Mouse (Mus musculus) gastrocnemius, adult 8-10 months (tissue): ENCODE data around the gene Calcoco2. TPM values are rescaled to one million over a fixed set of nuclear protein-coding genes. Genes with fewer than 3 reads are reported as not detected.
"Not testable (repeated sequence)": the region's sequence is repeated elsewhere in the genome, so short reads cannot be mapped to it uniquely, and the experiment has no call there.

Source experiments
- DNase-seq, 2 experiments: peaks; one replicate each; pipeline ENCODE4 v3.0.0; 2022; ENCODE audit warnings: low spot score in 2 of 2
- total RNA-seq, 4 experiments: library from RNA; stranded (reverse); gene quantifications; 2 replicates each; pipeline ENCODE4 v1.2.4; 2022

Calcoco2 gene
- not detected for total RNA-seq

- no peak for DNase-seq
These were observed at the start of gene Calcoco2 for GRCm38 (mm10) chr11:96111751-96112150. Gene Calcoco2 (minus strand): TSS chr11:96111964.

DNA sequence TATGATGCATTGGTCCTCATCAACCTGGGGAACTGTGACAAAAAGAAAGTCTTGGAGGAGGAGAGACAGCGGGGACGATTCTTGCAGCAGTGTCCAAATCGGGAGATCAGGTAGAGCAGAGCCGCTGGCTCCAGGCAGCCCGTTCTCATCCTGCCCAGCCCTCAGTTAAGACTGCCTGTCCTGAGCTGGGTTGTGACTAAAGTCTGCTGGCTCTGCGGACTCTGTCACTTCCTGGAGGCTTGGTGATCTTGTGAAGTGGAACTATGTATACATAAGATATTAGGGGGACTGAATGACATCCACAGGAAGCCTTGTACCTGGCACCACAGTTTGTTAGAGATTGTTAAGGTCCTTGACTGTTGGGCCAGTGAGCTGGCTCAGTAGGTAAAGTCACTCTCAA, 35.7 kb upstream of the Calcoco2 start:
- DNase-seq = no peak

GRCm38 (mm10) chr11:96145622-96146270, 34.0 kb upstream of the Calcoco2 start:
- DNase-seq = peak; percentile 8 to 13

GRCm38 (mm10) chr11:96143766-96144165, 32.0 kb upstream of the Calcoco2 start:
- DNase-seq = no peak

DNA sequence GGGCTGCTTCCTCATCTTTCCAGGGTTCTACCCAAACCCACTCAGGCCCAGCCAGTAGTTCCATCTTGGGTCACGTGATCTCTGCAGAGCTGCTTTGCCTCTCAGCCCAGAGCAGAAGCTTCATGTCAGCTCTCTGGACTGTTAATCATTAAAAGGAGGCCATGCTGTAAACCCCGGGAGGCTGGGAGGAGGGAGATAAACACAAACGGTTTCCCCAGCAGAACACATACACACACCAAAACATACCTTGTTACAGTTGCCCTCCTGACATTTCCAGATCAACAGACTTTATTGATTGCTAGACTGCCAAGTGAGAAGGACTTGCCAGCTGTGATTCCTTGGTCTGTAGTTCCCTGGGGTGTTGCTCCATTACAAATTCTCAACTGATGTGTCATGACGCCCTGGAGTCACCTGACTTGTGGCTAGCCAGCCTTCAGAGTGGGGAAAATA, 29.0 kb upstream of the Calcoco2 start:
- no peak for DNase-seq

DNA sequence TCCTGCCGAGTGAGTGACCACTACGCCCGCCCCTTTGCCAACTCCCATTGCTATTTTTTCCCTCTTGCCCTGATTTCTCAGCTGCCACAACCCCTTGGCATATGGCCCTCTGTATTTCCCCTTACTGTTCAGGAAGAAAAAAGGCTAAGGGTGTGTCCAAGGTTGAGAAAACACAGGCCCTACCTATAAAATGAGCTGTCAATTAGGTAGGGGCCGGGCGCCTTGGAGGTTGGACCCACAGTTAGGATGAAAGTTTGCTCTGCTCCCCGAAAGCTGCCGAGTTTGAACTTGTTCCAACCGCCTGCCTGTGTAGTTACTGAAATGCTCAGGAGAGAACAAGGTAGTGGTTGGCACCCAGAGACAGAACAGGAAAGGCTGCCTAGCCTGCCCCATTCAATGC, 24.1 kb upstream of the Calcoco2 start:
- no peak for DNase-seq

DNA sequence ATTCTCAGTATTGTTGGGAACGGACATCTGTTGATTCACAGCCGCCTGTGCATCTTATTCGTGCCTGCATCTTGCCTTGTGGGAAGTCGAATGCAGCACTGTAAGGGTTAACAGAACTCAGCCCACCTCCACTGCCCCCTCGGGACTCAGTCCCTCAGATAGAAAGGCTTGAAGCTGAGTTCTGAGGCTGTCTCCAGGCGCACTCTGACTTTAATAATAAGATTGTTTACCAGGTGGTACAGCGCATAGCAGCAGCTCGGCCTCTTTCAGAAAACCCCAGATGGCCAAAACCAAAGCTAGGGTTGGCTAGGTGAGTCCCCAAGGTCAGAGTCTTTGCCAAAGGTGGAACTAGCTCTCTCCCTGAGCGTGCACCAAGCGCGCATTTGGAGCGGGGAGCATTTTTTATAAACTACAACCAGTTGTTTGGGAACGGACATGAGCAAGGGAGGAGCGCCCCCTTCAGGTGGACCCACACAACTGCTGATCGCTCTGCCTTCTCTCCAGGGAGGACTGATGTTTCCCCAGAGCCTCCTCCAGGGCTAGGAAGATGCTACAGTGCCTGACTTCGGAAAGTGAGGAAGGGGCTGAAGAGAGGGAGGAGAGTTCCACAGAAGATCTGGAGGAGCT, 21.6 kb upstream of the Calcoco2 start, which contains the start of gene Ttll6:
Gene Ttll6 (plus strand): TSS at position 548 of the 627 bp plus-strand sequence.
- DNase-seq = peak in 1 of 2 experiments; percentile 9

- DNase-seq = no peak
These were observed 18.8 kb upstream of the Calcoco2 start for GRCm38 (mm10) chr11:96130606-96131005.

DNA sequence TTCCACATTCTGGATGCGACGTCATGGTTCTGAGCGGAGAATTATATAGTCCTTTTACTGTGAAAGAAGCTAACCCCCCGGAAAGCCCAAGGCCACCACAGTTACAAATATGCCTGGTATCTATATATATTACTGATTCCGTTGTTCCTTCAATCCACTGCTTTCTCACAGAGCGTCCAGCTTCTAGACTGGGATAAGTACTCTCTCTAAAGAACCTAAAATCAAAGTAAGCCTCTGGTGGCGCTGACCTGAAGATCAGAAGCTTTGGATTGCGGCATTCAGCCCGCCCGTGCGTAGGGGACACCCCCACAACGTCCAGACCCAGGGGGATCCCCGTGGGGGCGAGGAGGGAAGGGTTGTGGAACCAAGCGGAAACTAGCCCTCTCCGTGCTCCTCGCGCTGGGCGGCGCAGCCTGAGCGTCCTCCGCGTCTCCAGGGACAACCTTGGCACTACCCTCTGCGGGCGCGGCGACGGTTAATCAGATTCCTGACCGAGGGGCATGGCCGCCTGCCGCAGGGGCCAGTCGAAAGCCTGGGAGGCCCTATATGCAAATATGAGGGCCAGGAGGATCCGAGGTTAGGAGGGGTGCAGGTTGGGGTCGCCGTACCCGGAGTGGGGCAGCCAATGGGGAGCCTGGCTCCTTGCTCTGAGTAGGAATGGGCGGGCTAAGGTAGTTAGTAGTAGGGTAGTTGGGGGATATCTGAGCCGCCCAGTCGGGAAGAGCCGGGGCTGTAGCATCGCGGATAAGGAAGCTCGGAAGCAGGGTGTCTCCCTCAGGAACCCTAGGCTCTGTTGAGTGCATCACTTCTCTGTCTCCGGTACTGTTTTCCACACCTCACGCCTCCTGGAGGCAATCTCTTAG, 12.5 kb upstream of the Calcoco2 start:
- no peak for DNase-seq

- not testable (repeated sequence) for DNase-seq
These were observed 11.0 kb upstream of the Calcoco2 start for GRCm38 (mm10) chr11:96122806-96123205.

GRCm38 (mm10) chr11:96119401-96119800, 7.6 kb upstream of the Calcoco2 start:
- DNase-seq = no peak

DNA sequence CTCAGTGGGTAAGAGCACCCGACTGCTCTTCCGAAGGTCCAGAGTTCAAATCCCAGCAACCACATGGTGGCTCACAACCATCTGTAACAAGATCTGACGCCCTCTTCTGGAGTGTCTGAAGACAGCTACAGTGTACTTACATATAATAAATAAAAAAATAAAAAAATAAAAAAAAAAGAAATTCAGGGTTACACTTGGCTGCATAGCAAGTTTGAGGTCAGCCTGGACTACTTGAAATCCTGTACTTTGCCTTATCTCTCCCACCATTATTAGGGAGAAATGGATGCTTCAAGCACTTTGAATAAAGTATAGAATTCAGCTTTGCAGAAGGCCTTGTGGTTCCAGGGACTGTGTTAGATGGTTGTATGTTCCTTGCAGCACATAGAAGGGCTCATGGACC, 5.2 kb upstream of the Calcoco2 start:
- DNase-seq = not testable (repeated sequence)

GRCm38 (mm10) chr11:96116116-96116515, 4.4 kb upstream of the Calcoco2 start:
- DNase-seq = no peak

- no peak for DNase-seq
These were observed 3.7 kb upstream of the Calcoco2 start for GRCm38 (mm10) chr11:96115416-96115815.

DNA sequence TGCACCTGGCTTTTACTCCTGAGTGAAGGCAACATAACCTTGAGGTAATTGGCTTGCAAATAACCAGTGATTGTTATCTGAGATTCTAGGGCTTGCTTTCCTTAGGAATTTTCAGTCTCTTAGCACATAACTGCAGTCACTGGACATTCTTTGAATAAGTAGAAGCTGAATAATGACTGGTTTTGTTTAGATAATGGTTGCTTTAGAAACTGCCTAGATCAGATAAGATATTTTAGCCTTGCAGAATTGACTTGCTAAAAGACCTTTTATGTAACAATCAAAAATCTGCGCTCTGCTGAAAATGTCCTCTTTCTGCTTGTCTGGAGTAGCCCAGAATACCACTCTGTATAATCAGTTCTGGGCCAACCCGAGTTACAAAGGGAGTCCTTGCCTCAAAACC, 2.3 kb upstream of the Calcoco2 start:
- no peak for DNase-seq

- DNase-seq = not testable (repeated sequence)
These were observed 814 bp downstream of the Calcoco2 start for GRCm38 (mm10) chr11:96110950-96111349.

- DNase-seq = no peak
These were observed 3.4 kb downstream of the Calcoco2 start for GRCm38 (mm10) chr11:96108376-96108775.

DNA sequence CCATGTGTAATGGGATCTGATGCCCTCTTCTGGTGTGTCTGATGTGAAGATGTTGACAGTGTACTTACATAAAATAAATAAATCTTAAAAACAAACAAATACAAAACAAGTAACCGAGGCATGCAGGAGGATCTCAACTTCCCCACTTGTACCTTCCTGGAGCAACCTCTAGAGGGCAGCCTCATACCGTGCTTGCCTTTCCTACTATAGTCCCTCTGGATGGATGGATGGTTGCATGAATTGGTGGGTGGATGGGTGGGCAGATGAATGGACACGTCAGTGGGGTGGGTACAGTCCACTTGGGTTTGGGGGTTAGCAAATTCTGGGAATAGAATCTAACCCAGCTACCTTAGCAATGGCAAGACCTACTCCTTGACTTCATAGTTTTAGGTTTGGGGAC, 18.4 kb downstream of the Calcoco2 start:
- DNase-seq = peak; percentile 14 to 27

DNA sequence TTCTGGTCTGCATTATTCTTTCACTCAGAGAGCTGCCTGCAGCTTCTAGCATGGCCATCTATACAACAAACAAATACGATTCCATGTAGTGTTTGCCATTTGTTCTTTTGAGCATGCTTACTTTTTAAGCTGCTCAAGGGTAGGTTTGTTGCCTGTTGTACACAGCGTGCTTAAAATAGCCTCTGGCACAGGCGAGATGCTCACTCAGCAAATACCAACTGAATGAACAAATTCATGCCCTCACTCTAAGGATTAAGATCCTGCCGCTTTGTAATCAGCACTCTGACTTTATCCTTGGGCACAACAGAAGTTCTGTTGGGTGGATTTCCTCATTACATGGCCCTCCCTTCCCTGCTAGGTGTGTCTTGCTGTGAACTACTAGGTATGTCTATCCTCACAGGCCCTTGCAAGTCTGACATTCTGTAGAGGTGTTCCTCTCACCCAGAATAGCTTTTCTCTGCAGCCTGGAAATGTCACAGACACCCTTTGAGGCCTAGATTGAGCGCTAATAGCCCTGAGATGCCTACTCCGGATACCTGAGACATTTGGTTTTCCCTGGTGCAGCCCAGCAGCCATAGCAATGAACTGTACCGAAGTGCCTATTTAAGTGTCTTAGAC, 19.0 kb downstream of the Calcoco2 start:
- no peak for DNase-seq

DNA sequence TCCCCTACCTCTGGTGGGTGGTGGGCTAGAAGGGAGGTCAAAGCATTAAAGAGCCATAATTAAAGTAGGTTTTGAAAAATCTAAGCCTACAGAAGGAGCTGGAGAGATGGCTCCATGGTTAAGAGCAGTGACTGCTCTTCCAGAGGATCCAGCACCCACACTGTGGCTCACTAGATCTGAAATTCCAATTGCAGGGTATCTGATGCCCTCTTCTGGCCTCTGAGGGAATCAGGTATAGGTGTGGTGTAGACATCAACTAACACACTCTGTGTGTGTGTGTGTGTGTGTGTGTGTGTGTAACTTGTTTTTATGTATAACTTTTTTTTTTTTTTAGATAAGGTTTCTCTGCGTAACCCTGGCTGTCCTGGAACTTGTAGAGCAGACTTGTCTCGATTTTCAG, 20.7 kb downstream of the Calcoco2 start:
- DNase-seq = no peak

GRCm38 (mm10) chr11:96087981-96088380, 23.8 kb downstream of the Calcoco2 start:
- DNase-seq = no peak

DNA sequence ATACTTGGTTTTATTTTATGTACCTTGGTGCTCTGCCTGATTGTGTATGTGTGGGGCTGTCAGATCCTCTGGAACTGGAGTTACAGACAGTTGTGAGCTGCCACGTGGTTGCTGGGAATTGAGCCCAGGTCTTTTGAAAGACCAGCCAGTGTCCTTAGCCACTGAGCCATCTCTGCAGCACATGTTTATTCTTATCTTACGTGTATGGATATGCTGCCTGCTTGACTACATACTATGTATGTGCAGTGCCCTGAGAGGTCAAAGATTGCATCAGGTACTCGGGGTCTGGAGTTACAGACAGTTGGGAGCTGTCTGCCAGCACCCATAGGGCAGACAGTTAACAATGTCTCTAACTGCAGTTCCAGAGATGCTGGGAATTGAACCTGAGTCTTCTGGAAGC, 29.1 kb downstream of the Calcoco2 start:
- DNase-seq = no peak
